Mouse (Mus musculus) cortical plate, adult 2 months (tissue): ENCODE results near the gene Mrpl21.

Experiments used
- CTCF ChIP-seq: fragments of 200-500 bp; IDR thresholded peaks from 2 replicates; pipeline ENCODE4 v1.5.1; 2011; ENCODE audit warnings: mild to moderate bottlenecking, control low read depth, low read length; ENCODE audit not compliant: insufficient read depth; ENCODE audit errors: extremely low read depth
- POLR2A ChIP-seq: fragments of 200-500 bp; IDR thresholded peaks from 2 replicates; pipeline ENCODE4 v1.6.1; 2011; ENCODE audit warnings: mild to moderate bottlenecking, low read length, control low read depth; ENCODE audit not compliant: insufficient read depth; ENCODE audit errors: extremely low read depth

DNA sequence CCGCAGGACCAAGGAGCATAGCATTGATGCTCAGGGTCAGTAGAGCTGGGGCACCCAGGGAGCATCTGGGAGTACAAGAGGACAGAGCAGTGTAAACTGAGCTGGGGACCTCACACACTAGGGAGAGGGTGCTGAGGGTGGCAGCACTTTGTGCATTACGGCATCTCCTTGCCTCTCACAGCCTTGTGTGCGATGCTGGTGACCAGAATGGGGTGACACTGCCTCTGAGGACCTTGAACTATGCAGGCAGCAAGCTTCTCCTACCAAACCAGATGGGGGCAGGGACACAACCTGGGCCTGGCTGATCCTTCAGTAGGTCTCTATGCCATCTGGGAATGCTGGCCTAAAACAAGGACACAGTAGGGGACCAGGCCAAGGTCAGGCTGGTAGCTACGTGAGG lies 16.0 kb upstream of the Mrpl21 start:
- TF ChIP-seq CTCF (no peak), POLR2A (no peak)
